Mouse (Mus musculus): ENCODE measurements around the gene Hdac10. TPM values are rescaled to one million over a fixed set of nuclear protein-coding genes. Genes with fewer than 3 reads are reported as not detected.

Hdac10 gene
- polyA plus RNA-seq, 1 experiment from 2014 or later = 29.2 TPM

- no peaks in the 10 kb centered on the region for H3K27me3 ChIP-seq (replicated peaks; ENCODE audit: control insufficient read depth, insufficient read depth, low read length)
- under 1% methylated on average over 47 of the region's 47 CpGs for WGBS
- no peaks in the 10 kb centered on the region for H3K36me3 ChIP-seq (ENCODE audit: control insufficient read depth, insufficient read depth, low read length)
- H3K27ac ChIP-seq (ENCODE audit: low read depth, low read length) = peak within 1 kb of the TSS; percentile 89
- ATAC-seq = peak; percentile 85
- peak within 1 kb of the TSS; percentile 91 for H3K4me3 ChIP-seq (ENCODE audit: low read length)
- peaks cover 43% of the 10 kb centered on the region for H3K4me1 ChIP-seq (ENCODE audit: control insufficient read depth, insufficient read depth, low read depth, low read length)
- peak within 1 kb of the TSS; percentile 86 for H3K9ac ChIP-seq (ENCODE audit: low read depth, low read length)
- H3K9me3 ChIP-seq (ENCODE audit: control insufficient read depth, low read length) = no peaks in the 10 kb centered on the region
- H3K4me2 ChIP-seq (ENCODE audit: low read length) = peak within 1 kb of the TSS; percentile 98
These were observed 5.7 kb downstream of the Hdac10 start, which contains the start of gene Tubgcp6 for GRCm38 (mm10) chr15:89122649-89123366. Tubgcp6 (minus strand) TSS chr15:89123112.

- no peak overlapping the region for H3K4me3 ChIP-seq (ENCODE audit: low read length)
- H3K27me3 ChIP-seq (replicated peaks; ENCODE audit: control insufficient read depth, insufficient read depth, low read length) = no peaks in the 10 kb centered on the region
- peaks cover 18% of the 10 kb centered on the region for H3K36me3 ChIP-seq (ENCODE audit: control insufficient read depth, insufficient read depth, low read length)
- H3K27ac ChIP-seq (ENCODE audit: low read depth, low read length) = no peak overlapping the region
- H3K9ac ChIP-seq (ENCODE audit: low read depth, low read length) = no peak overlapping the region
- H3K4me2 ChIP-seq (ENCODE audit: low read length) = no peak overlapping the region
- no peak for ATAC-seq
- peaks cover 30% of the 10 kb centered on the region for H3K4me1 ChIP-seq (ENCODE audit: control insufficient read depth, insufficient read depth, low read depth, low read length)
- no peaks in the 10 kb centered on the region for H3K9me3 ChIP-seq (ENCODE audit: control insufficient read depth, low read length)
These were observed 10.5 kb downstream of the Hdac10 start for GRCm38 (mm10) chr15:89118007-89118406.

GRCm38 (mm10) chr15:89110147-89110546 lies 18.4 kb downstream of the Hdac10 start:
- H3K9me3 ChIP-seq (ENCODE audit: control insufficient read depth, low read length) = no peaks in the 10 kb centered on the region
- H3K36me3 ChIP-seq (ENCODE audit: control insufficient read depth, insufficient read depth, low read length) = peaks cover 52% of the 10 kb centered on the region
- H3K27ac ChIP-seq (ENCODE audit: low read depth, low read length) = no peak overlapping the region
- no peak for ATAC-seq
- no peak overlapping the region for H3K4me2 ChIP-seq (ENCODE audit: low read length)
- no peak overlapping the region for H3K4me3 ChIP-seq (ENCODE audit: low read length)
- no peaks in the 10 kb centered on the region for H3K4me1 ChIP-seq (ENCODE audit: control insufficient read depth, insufficient read depth, low read depth, low read length)
- H3K27me3 ChIP-seq (replicated peaks; ENCODE audit: control insufficient read depth, insufficient read depth, low read length) = no peaks in the 10 kb centered on the region
- 88% methylated on average over 9 of the region's 9 CpGs for WGBS
- no peak overlapping the region for H3K9ac ChIP-seq (ENCODE audit: low read depth, low read length)

GRCm38 (mm10) chr15:89106976-89107375 lies 21.5 kb downstream of the Hdac10 start:
- Histone ChIP-seq H3K27me3 (replicated peaks; ENCODE audit: control insufficient read depth, insufficient read depth, low read length) (no peaks in the 10 kb centered on the region), H3K4me3 (ENCODE audit: low read length) (no peak overlapping the region), H3K4me1 (ENCODE audit: control insufficient read depth, insufficient read depth, low read depth, low read length) (no peaks in the 10 kb centered on the region), H3K4me2 (ENCODE audit: low read length) (no peak overlapping the region), H3K36me3 (ENCODE audit: control insufficient read depth, insufficient read depth, low read length) (peaks cover 64% of the 10 kb centered on the region), H3K9me3 (ENCODE audit: control insufficient read depth, low read length) (no peaks in the 10 kb centered on the region), H3K9ac (ENCODE audit: low read depth, low read length) (no peak overlapping the region), H3K27ac (ENCODE audit: low read depth, low read length) (no peak overlapping the region)
- WGBS = 86% methylated on average over 1 of the region's 1 CpGs
- ATAC-seq = no peak

- H3K9me3 ChIP-seq (ENCODE audit: control insufficient read depth, low read length) = no peaks in the 10 kb centered on the region
- ATAC-seq = no peak
These were observed 22.4 kb downstream of the Hdac10 start for GRCm38 (mm10) chr15:89106073-89106472.

GRCm38 (mm10) chr15:89104425-89104824 lies 24.1 kb downstream of the Hdac10 start:
- no peaks in the 10 kb centered on the region for H3K9me3 ChIP-seq (ENCODE audit: control insufficient read depth, low read length)
- H3K9ac ChIP-seq (ENCODE audit: low read depth, low read length) = no peak overlapping the region
- no peak for ATAC-seq
- 93% methylated on average over 8 of the region's 8 CpGs for WGBS
- H3K4me1 ChIP-seq (ENCODE audit: control insufficient read depth, insufficient read depth, low read depth, low read length) = no peaks in the 10 kb centered on the region
- H3K27me3 ChIP-seq (replicated peaks; ENCODE audit: control insufficient read depth, insufficient read depth, low read length) = no peaks in the 10 kb centered on the region
- peaks cover 74% of the 10 kb centered on the region for H3K36me3 ChIP-seq (ENCODE audit: control insufficient read depth, insufficient read depth, low read length)
- H3K4me3 ChIP-seq (ENCODE audit: low read length) = no peak overlapping the region
- H3K4me2 ChIP-seq (ENCODE audit: low read length) = no peak overlapping the region
- no peak overlapping the region for H3K27ac ChIP-seq (ENCODE audit: low read depth, low read length)

More at GRCm38 (mm10) chr15:89106073-89106472, 22.4 kb downstream of the Hdac10 start:
- no peak overlapping the region for H3K27ac ChIP-seq (ENCODE audit: low read depth, low read length)
- H3K27me3 ChIP-seq (replicated peaks; ENCODE audit: control insufficient read depth, insufficient read depth, low read length) = no peaks in the 10 kb centered on the region
- no peak overlapping the region for H3K4me3 ChIP-seq (ENCODE audit: low read length)
- H3K4me1 ChIP-seq (ENCODE audit: control insufficient read depth, insufficient read depth, low read depth, low read length) = no peaks in the 10 kb centered on the region
- no peak overlapping the region for H3K4me2 ChIP-seq (ENCODE audit: low read length)
- 92% methylated on average over 13 of the region's 13 CpGs for WGBS
- H3K9ac ChIP-seq (ENCODE audit: low read depth, low read length) = no peak overlapping the region; the same call in 1 of the 2 replicates
- H3K36me3 ChIP-seq (ENCODE audit: control insufficient read depth, insufficient read depth, low read length) = peaks cover 70% of the 10 kb centered on the region

- Histone ChIP-seq H3K4me3 (ENCODE audit: low read length) (no peak overlapping the region), H3K27me3 (replicated peaks; ENCODE audit: control insufficient read depth, insufficient read depth, low read length) (no peaks in the 10 kb centered on the region), H3K4me1 (ENCODE audit: control insufficient read depth, insufficient read depth, low read depth, low read length) (no peaks in the 10 kb centered on the region), H3K27ac (ENCODE audit: low read depth, low read length) (no peak overlapping the region), H3K36me3 (ENCODE audit: control insufficient read depth, insufficient read depth, low read length) (peaks cover 73% of the 10 kb centered on the region), H3K4me2 (ENCODE audit: low read length) (no peak overlapping the region), H3K9ac (ENCODE audit: low read depth, low read length) (no peak overlapping the region), H3K9me3 (ENCODE audit: control insufficient read depth, low read length) (no peaks in the 10 kb centered on the region)
- no peak for ATAC-seq
- 81% methylated on average over 10 of the region's 10 CpGs for WGBS
These were observed 24.6 kb downstream of the Hdac10 start for GRCm38 (mm10) chr15:89103921-89104320.

- H3K9ac ChIP-seq (ENCODE audit: low read depth, low read length) = no peak overlapping the region
- no peak overlapping the region for H3K27ac ChIP-seq (ENCODE audit: low read depth, low read length)
- H3K27me3 ChIP-seq (replicated peaks; ENCODE audit: control insufficient read depth, insufficient read depth, low read length) = no peaks in the 10 kb centered on the region
- H3K4me1 ChIP-seq (ENCODE audit: control insufficient read depth, insufficient read depth, low read depth, low read length) = no peaks in the 10 kb centered on the region
- H3K9me3 ChIP-seq (ENCODE audit: control insufficient read depth, low read length) = no peaks in the 10 kb centered on the region
- H3K4me3 ChIP-seq (ENCODE audit: low read length) = no peak overlapping the region
- 42% methylated on average over 5 of the region's 5 CpGs for WGBS
- peaks cover 74% of the 10 kb centered on the region for H3K36me3 ChIP-seq (ENCODE audit: control insufficient read depth, insufficient read depth, low read length)
- no peak for ATAC-seq
- no peak overlapping the region for H3K4me2 ChIP-seq (ENCODE audit: low read length)
These were observed 25.9 kb downstream of the Hdac10 start for GRCm38 (mm10) chr15:89102646-89103045.

- Histone ChIP-seq H3K9ac (ENCODE audit: low read depth, low read length) (no peak overlapping the region), H3K9me3 (ENCODE audit: control insufficient read depth, low read length) (no peaks in the 10 kb centered on the region), H3K4me2 (ENCODE audit: low read length) (no peak overlapping the region), H3K27ac (ENCODE audit: low read depth, low read length) (no peak overlapping the region), H3K4me1 (ENCODE audit: control insufficient read depth, insufficient read depth, low read depth, low read length) (no peaks in the 10 kb centered on the region), H3K4me3 (ENCODE audit: low read length) (no peak overlapping the region), H3K36me3 (ENCODE audit: control insufficient read depth, insufficient read depth, low read length) (peaks cover 78% of the 10 kb centered on the region), H3K27me3 (replicated peaks; ENCODE audit: control insufficient read depth, insufficient read depth, low read length) (no peaks in the 10 kb centered on the region)
- no peak for ATAC-seq
- 87% methylated on average over 12 of the region's 12 CpGs for WGBS
These were observed 27.7 kb downstream of the Hdac10 start for GRCm38 (mm10) chr15:89100823-89101222.

All from hindbrain, embryonic 16.5 days (tissue).